Comparison of ENCODE assay signal across 8 mouse cellular contexts in the genomic region with DNA sequence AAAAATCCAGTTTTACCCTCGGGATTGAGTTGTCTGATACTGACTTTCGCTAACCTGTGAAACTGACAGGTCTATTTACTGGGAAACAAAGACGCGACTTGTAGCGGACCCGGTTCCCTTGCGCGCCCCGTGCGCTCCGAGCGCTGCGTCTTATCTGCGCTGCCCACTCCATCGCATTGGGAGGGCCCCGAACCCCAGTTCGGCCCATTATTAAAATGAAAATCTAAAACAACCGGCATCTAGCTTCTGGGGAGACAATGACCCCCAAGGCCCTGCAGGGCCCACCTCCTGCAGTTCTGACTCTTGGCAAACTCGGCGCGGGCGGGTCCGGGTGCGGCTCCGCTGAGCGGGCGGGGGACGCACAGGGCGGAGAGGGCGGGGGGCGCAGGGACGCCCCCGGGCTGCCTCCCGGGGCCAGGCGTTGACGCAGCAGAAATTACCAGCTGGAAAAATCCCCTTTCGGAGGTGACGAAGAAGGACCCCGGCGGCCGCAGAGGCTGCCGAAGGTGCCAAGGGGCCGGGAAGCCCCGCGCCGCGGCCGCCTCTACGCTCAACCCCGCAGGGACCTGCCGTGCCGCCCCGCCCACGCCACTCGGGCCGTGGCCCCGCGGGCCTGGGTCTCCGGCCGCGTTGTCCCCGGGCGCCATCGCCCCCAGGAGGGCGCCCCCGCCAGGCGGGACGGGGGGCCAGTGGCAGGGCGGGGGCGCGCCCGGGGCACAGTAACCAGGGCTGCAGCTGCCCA. TPM values are rescaled to one million over a fixed set of nuclear protein-coding genes. Genes with fewer than 3 reads are reported as not detected.
DNase-seq lines count a peak whose midpoint lies in the region; ATAC-seq and TF ChIP-seq lines count a peak whose summit lies in the region.

No protein-coding gene starts in this region.

- H3K4me3 ChIP-seq in heart, embryonic 10.5 days: peak overlapping the region; percentile 95
- peak overlapping the region; percentile 96 for H3K4me3 ChIP-seq in kidney, embryonic 15.5 days (replicated peaks)
- H3K4me3 ChIP-seq in small intestine, adult 2 months (ENCODE audit: low read depth, low read length): peak overlapping the region; percentile 93

- peak overlapping the region; percentile 99 for H3K4me2 ChIP-seq in kidney, embryonic 15.5 days

- TF ChIP-seq POLR2A in small intestine, adult 2 months (IDR thresholded peaks at IDR 0.05; ENCODE audit: low read depth, low read length): no peak

- H3K27me3 ChIP-seq in heart, embryonic 10.5 days (ENCODE audit: insufficient read depth, poor library complexity, severe bottlenecking): no peaks in the 10 kb centered on the region
- no peaks in the 10 kb centered on the region for H3K27me3 ChIP-seq in kidney, embryonic 15.5 days
- H3K27me3 ChIP-seq in small intestine, adult 2 months (ENCODE audit: control insufficient read depth, insufficient read depth, low read length): peaks cover 37% of the 10 kb centered on the region

- no peak for TF ChIP-seq CTCF in small intestine, adult 2 months (IDR thresholded peaks at IDR 0.05; ENCODE audit: extremely low read depth, insufficient read length, insufficient replicate concordance, low read depth, low read length)

- peak; percentile 35 for DNase-seq in Muller cell, postnatal 12 days (ENCODE audit: inconsistent ontology term)
- peak; percentile 48 for DNase-seq in embryo, embryonic 10 days (ENCODE audit: low spot score)
- DNase-seq in heart, embryonic 10.5 days (ENCODE audit: low spot score): no peak
- peak; percentile 56 for DNase-seq in lung, postnatal 10 days

- peaks cover 42% of the 10 kb centered on the region for H3K4me1 ChIP-seq in heart, embryonic 10.5 days
- peaks cover 63% of the 10 kb centered on the region for H3K4me1 ChIP-seq in kidney, embryonic 15.5 days
- H3K4me1 ChIP-seq in small intestine, adult 2 months (ENCODE audit: control insufficient read depth, insufficient read depth, insufficient read length, low read length): peaks cover 6% of the 10 kb centered on the region; the same call in 1 of the 2 replicates

- peak overlapping the region; percentile 94 for H3K27ac ChIP-seq in heart, embryonic 10.5 days
- peak overlapping the region; percentile 83 for H3K27ac ChIP-seq in kidney, embryonic 15.5 days
- no peak overlapping the region for H3K27ac ChIP-seq in small intestine, adult 2 months (ENCODE audit: insufficient read depth, low read depth, low read length)

- 1% methylated on average over 64 of the region's 72 CpGs for WGBS in heart, embryonic 10.5 days
- WGBS in kidney, embryonic 15.5 days: under 1% methylated on average over 68 of the region's 72 CpGs
- WGBS in small intestine, adult 2 months: under 1% methylated on average over 72 of the region's 72 CpGs

- H3K9me3 ChIP-seq in heart, embryonic 10.5 days: no peaks in the 10 kb centered on the region
- no peaks in the 10 kb centered on the region for H3K9me3 ChIP-seq in kidney, embryonic 15.5 days (replicated peaks)

- peak overlapping the region; percentile 93 for H3K9ac ChIP-seq in kidney, embryonic 15.5 days

- ATAC-seq in CD4-positive, CD25-positive, alpha-beta regulatory T cell, adult 4 months: peak; percentile 55
- no peak for ATAC-seq in kidney, embryonic 15.5 days (replicated peaks; ENCODE audit: low FRiP score)
- ATAC-seq in megakaryocyte progenitor cell, adult 5-6 weeks (replicated peaks; ENCODE audit: poor library complexity): no peak

- no peaks in the 10 kb centered on the region for H3K36me3 ChIP-seq in heart, embryonic 10.5 days
- no peaks in the 10 kb centered on the region for H3K36me3 ChIP-seq in kidney, embryonic 15.5 days
- no peaks in the 10 kb centered on the region for H3K36me3 ChIP-seq in small intestine, adult 2 months (ENCODE audit: control insufficient read depth, insufficient read depth, low read length)

RNA-seq across cellular contexts. Expression of gene Zbtb46, which starts 0.6 kb away (rescaled TPM):
- 1 to 10 TPM; 3.4 to 4.3 TPM for polyA plus RNA-seq in CD4-positive, CD25-positive, alpha-beta regulatory T cell, adult 4 months (2017; shearing (Covaris generic))
- 16.5 and 18.5 TPM in 2 replicates for polyA plus RNA-seq in heart, embryonic 10.5 days (2016; fragmentation: Nextera tagmentation; extraction: Ambion mirVana)
- polyA plus RNA-seq in kidney, embryonic 15.5 days (2015; fragmentation: Nextera tagmentation; extraction: Ambion mirVana): 25.5 and 28.0 TPM in 2 replicates
- polyA plus RNA-seq in small intestine, adult 2 months (2012; rRNA removed): 1.5 and 1.6 TPM in 2 replicates
- 1.2 and 1.8 TPM in 2 replicates for total RNA-seq in megakaryocyte progenitor cell, adult 5-6 weeks (2015)
- 1.9 and 5.4 TPM in 2 replicates for total RNA-seq in megakaryocyte progenitor cell, adult 5-6 weeks (2017)

RNA-seq across cellular contexts. Expression of gene Abhd16b, which starts 34.4 kb away (rescaled TPM):
- not detected for polyA plus RNA-seq in CD4-positive, CD25-positive, alpha-beta regulatory T cell, adult 4 months (2017; shearing (Covaris generic))
- 0.11 TPM in 1 of 2 replicates, not detected in the other for polyA plus RNA-seq in heart, embryonic 10.5 days (2016; fragmentation: Nextera tagmentation; extraction: Ambion mirVana)
- polyA plus RNA-seq in kidney, embryonic 15.5 days (2015; fragmentation: Nextera tagmentation; extraction: Ambion mirVana): 0.30 TPM in 1 of 2 replicates, not detected in the other
- not detected in 2 replicates for polyA plus RNA-seq in small intestine, adult 2 months (2012; rRNA removed)
- not detected in 2 replicates for total RNA-seq in megakaryocyte progenitor cell, adult 5-6 weeks (2015)
- not detected in 2 replicates for total RNA-seq in megakaryocyte progenitor cell, adult 5-6 weeks (2017)

RNA-seq across cellular contexts. Expression of gene Tpd52l2, which starts 38.4 kb away (rescaled TPM):
- polyA plus RNA-seq in CD4-positive, CD25-positive, alpha-beta regulatory T cell, adult 4 months (2017; shearing (Covaris generic)): 100 to 1,000 TPM; 108 to 109 TPM
- 130 and 162 TPM in 2 replicates for polyA plus RNA-seq in heart, embryonic 10.5 days (2016; fragmentation: Nextera tagmentation; extraction: Ambion mirVana)
- polyA plus RNA-seq in kidney, embryonic 15.5 days (2015; fragmentation: Nextera tagmentation; extraction: Ambion mirVana): 162 and 169 TPM in 2 replicates
- polyA plus RNA-seq in small intestine, adult 2 months (2012; rRNA removed): 14.6 and 27.3 TPM in 2 replicates
- 47.1 and 60.0 TPM in 2 replicates for total RNA-seq in megakaryocyte progenitor cell, adult 5-6 weeks (2015)
- 99.2 and 119 TPM in 2 replicates for total RNA-seq in megakaryocyte progenitor cell, adult 5-6 weeks (2017)
